Mouse (Mus musculus) heart, postnatal 0 days (tissue): ENCODE results near the gene Stard3nl.

Source experiments
- CTCF ChIP-seq: IDR thresholded peaks from 2 replicates; pipeline ENCODE4 v1.5.1; 2016; ENCODE audit warnings: antibody characterized with exemption, control low read depth, low read depth
- EP300 ChIP-seq: IDR thresholded peaks from 2 replicates; pipeline ENCODE4 v1.6.1; 2016; ENCODE audit warnings: antibody characterized with exemption, low read depth

DNA sequence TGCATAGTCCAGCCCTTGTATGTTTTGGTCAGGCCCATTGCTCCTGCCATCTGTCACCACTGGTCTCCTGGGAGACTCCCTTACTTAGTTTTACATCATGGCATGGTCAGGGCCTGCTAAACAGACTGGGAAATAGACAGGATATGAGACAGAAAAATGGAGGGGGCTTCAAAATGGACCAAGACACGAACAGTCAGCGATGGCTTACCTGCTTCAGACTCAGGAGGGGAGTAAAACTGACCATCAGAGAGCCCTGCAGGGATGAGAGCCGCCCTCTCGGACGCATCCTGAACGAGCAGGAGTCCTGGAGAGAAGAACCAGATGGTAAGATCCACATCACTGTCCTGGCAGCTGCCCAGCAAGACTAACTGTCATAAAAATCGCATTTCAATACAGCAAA, 28.1 kb downstream of the Stard3nl start:
- TF ChIP-seq CTCF (no peak), EP300 (no peak)
